Mouse (Mus musculus): ENCODE results near the gene Cyren.

Gene Cyren

GRCm38 (mm10) chr6:34865711-34866593, 11.9 kb downstream of the Cyren start:
- no peak for DNase-seq

- no peak for DNase-seq
Measured at GRCm38 (mm10) chr6:34865213-34865612, 12.6 kb downstream of the Cyren start.

DNA sequence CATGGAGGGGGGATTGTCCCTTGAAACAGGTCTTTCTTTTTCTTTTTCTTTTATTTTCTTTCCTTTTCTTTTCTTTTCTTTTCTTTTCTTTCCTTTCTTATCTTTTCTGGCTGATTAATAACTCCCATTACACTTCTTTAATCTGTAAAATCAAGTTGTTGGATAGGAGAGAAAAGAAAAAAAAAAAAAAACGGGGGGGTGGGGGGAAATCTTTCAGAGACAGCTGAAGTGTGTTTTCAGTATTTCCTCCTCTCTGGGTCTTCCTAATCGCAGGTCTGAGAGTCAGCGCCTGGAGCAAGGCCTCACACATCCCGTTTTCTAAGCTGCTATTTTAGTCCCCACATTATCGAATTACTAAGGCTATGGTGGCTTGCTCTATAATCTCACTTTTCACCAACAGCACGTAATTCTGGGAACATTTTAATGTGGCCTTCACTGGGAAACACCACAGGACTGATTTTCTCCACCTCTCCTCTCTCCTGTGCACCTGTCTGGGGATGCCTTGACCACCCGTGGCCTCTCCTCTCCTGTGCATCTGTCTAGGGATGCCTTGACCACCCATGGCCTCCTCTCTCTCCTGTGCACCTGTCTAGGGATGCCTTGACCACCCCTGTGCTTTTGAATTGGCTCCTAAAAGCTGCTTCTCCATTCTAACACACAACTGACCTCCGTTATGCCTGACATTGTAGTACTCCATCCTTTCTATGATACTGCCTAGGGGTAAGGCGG, 13.9 kb downstream of the Cyren start:
- no peak for DNase-seq

DNA sequence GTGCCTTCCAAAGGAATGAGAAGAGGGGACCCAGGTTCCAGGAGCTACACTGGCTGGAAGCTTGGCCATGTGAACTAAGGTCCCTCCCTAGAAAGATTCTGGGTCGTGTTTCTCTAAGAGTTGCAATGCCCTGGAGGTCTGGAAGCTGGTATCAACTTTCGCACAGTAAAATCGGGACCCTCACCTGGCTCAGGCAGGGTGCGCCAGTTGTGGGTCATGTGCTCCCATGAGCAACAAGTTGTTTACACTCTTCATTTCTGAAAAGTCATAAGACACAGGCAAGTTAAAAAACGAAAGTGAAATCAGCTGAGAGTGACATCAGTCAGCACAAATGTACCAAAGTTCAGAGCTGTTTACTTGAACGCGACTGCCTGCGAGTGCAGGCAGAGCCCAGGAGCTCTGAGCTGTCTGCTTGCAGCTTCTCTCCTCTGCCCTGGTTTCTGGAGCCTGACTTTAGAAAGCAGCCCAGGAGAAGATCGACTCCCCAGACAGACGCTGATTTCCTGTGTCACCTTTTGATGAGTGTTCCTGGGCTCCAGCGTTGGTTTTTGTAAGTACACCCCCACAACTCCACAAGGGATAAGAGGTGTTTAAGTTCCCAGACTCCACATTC, 15.0 kb downstream of the Cyren start, which contains the start of gene Tmem140:
Gene Tmem140, plus strand, starts transcription at position 356 of the 613 bp plus-strand sequence.
- DNase-seq = no peak

DNA sequence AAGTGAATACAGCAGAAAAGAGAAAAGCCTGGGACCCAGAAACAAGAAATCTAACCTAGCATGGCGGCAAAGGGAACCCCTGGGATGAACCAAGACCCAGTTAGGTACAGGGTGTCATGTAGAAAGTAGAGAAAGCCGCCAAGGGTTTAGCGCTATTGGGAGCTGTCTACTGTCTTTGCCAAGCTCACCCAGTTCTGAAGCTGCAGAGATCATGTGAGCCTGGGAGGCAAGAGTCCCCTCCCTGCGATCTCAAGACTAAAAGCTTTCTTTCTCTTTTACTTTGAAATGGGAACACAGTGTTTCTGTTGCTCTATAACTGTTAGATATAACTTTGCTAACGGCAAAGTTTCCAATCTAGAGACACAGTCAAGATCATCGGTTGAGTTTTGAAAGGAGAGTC, 15.5 kb downstream of the Cyren start:
- no peak for DNase-seq

DNA sequence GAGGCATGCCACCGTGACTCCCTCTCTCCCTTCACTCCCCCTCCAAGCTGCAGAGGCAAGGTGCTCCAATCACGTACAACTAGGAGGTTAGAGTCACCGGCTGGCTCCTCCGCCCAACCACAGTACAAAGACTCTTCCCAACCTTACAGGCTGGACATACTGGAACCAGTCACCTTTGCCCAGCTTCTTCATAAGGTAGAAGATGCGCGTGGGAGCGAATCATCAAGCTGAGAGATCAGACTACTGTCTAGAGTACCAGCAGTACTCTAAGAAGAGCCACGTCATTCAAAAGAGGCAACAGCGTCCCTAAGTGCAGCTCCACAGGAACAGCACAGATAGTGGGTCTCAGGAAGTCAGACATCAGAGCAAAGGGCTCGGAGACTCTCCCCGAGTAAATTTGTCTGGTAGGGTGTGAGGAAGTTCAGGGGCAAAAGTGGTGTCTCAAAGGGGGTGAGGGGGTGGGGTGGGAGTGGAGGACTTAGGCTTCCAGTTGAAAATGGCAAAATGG, 16.3 kb downstream of the Cyren start:
- no peak for DNase-seq

DNA sequence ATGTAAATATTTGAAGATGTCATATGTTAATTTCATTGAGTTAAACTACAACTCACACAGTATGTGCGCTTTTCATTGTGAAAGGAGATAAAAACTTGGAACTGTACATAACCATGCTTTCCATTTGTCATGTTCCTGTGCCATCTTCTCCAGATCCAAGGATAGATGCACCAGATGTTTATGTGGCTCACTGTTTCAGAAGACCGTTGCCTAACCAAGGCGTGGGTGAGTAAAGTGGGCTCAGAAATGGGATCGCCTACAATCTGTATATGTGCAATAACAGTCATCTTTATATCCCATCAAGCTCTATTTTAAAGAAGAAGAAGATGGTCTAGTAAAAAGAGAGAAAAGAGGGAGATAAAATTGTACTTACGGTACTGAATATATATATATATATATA, 45.5 kb downstream of the Cyren start:
- DNase-seq = no peak

DNA sequence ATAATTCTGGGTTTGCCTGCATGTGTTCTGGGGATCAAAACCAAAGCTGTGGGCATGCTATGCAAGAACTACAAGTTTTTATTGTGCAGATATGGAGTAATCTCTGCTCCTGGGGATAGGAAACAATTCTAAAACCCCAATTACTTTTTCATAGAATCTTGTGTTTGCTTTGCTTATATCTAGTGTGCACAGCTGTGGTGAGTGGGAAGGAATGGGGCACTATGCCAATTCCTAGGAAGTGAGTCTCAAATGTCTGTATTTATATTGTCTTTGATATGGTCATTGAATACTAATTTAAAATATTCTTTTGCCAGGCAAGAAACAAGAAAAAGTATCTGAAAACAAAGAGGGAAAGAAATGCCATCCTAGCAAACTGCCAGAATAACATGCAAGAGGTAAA, 53.5 kb downstream of the Cyren start:
- DNase-seq = no peak
